Mouse (Mus musculus) adrenal gland, postnatal 10 days (tissue): ENCODE data around the gene Hoxa11. TPM values are rescaled to one million over a fixed set of nuclear protein-coding genes. Genes with fewer than 3 reads are reported as not detected.

Experiments used
- DNase-seq: peaks from one replicate; pipeline ENCODE4 v3.0.0; 2021; ENCODE audit warnings: mixed read lengths
- long read RNA-seq, 2 experiments: library from polyadenylated mRNA; stranded (forward); transcript quantifications; one replicate each; pipeline ENCODE4 v2.0.0; 2021
- total RNA-seq, 2 experiments: library from RNA; stranded (reverse); gene quantifications; 2 replicates each; pipeline ENCODE4 v1.2.3; 2021

The Hoxa11 gene
- total RNA-seq, result not detected
- long read RNA-seq, experiment 1, result 0 reads
- long read RNA-seq, experiment 2, partial matches to known transcripts, result 0 of 2 reads
- long read RNA-seq, experiment 2, other reads (novel, unspliced or antisense), result 0 of 2 reads

DNA sequence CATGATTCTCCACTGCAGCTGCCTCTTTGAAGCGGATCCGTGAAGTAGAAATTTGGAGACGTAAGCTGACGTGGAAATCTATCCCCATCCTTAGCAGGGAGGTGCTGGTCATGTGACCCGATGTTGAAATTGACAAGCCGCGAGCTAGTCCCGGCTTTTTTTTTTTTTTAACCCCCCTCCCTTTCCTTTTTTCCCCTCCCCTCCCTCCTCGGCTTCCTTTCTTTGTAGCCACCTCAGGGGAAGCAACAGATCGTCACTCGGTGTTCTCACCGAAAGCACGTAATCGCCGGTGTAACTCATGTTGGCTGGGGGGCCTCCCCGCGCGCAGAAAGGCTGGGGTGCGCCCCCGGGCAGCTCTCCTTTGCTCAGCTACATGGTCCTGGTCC is at the start of gene Hoxa11:
TSS of gene Hoxa11 (minus strand) at position 54 of the 386 bp plus-strand sequence.
- no peak for DNase-seq

DNA sequence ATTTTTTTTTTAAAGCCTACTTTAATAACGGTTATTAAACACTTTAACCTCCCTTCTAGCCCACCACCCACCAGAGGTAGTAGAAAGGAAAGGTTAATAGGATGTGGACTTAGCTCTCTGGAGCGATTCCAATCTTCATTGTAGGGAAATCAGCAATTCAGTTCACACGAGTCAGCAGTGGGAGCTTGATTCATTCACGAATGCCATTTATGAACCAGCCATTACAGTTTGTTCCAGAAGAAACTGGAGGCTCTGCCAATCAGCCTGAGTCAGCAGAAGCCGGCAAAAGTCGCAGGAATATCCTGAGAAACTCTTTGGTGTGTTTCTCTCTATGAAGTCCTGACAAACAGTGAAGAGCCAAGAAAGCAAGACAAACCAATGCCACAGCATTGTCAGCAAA is 49.0 kb upstream of the Hoxa11 start:
- no peak for DNase-seq

DNA sequence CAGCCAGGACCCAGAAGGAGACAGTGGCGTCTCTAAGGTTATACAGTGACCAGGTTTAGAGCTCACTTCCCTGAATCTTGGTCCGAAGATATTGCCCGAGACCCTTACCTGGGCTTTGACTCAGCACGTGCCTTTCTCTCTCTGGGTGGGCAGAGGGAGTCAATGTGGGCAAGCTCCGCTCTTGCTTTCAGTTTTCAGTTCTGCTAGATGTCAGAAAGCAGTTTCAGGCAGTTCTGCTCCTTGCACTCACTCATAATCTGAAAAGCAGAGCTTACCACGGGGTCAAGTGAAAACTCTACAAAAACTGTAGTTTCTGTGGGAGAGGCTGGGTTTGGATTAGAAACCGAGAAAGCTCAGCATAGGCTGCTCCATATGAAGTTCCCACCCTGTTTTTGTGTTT is 46.7 kb upstream of the Hoxa11 start:
- no peak for DNase-seq

DNA sequence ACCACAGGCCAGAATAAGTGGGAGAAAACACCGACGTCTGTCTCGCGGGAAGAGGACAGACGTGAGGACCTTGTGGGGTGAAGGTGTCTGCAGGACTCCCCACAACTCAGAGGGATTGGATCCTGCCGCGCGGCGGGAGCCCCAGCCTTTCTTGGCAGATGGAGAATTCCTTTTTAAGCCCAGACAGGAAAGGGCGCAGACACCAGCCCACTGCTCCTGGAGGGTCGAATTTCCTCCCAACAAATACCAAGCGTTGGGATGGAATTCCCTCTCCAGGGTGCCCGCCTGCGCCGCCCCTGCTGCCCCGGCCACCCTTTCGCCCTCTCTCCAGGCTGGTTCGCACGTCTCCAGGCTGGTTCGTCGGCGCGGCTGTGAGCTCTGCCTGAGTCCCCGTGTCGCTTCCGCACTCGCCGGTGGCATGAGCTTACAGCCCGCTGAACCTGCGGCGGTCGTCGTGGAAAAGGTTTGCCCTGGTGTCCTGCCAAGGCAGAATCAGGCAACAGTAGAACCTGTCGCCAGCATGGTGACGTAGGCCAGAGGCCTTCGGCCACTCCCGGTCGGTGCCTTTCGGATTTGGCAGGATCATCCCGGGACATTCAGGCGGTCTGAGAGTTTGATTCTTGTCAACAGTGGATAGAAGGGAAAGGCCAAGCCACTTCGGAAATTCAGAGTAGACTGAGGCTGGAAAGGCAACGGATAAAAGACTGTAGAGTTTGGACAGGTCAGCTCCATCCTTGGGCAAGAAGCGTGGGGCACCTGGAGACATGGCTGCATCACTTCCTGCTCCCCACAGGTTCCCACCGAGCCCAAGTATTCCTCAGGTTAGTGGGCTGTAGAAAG is 45.6 kb upstream of the Hoxa11 start:
- peak; percentile 34 for DNase-seq

DNA sequence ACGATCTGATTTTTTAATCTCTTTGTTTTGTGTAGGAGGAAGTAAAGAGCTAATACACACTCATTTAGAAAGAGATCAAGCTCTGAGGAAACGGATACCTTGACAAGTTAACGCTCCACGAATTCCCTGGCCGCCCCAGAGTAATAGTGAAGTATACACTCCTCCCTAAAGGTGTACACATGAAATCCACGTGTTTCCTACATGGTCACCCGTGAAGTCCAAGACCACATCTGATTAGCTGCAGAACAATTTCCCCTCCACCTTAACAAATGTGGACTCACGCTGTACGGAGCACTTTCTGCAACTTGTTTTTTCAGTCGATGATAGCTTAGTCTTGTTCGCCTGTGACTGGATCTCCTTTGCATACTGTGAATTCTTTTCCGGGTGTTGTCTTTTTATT is 44.6 kb upstream of the Hoxa11 start:
- no peak for DNase-seq

DNA sequence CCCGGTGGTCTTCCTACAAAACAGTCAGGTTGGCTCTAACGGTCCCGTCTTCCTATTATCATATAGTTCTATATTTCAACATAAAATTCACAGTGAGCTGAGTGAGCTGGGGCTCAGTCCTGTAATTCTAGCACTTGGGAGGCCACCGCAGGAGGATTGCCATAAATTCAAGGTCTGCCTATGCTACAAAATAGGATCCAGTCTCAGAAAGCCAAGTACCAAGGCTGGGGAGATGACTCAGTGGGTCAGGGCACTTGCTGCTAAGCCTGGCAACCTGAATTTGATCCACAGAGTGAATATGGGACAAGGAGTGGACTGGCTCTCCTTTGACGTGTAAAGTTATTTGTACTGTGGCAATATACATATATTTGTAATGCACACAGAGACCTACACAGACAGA is 38.3 kb upstream of the Hoxa11 start:
- DNase-seq, result peak; percentile 42

DNA sequence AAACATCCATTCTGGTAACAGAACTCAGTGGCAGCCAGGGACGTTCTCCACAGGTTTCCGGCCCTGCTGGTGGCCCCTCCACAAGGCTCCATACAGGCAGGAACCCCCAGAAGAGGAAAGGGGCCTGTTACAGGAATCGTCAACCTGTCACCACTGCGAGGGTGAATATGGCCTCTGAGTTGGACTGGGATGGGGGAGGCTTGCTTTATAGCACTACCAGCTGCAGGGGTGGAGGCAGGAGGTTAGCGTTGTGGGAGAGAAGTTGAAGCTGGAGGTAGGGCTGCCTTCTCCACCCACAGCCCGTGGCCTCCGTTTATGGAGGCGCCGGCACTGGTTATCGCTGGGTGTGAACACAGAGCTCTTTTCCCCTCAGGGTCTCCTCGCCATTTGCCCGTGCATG is 35.5 kb upstream of the Hoxa11 start:
- no peak for DNase-seq

DNA sequence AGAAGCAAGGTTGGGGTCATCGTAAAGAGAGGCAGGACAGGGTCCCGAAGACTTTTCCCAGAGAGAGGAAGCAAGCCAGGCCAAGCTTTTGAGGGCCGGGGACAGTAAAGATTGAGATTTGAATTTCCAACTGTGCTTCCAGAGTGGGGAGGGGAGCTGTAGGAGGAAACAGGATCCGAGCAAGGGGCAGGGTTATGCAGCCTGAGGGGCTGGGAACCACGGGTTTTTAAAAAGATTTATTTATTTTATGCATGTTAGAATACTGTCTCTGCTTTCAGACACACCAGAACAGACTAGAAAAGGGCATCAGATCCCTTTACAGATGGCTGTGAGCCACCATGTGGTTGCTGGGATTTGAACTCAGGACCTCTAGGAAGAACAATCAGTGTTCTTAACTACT is 31.3 kb upstream of the Hoxa11 start:
- no peak for DNase-seq

DNA sequence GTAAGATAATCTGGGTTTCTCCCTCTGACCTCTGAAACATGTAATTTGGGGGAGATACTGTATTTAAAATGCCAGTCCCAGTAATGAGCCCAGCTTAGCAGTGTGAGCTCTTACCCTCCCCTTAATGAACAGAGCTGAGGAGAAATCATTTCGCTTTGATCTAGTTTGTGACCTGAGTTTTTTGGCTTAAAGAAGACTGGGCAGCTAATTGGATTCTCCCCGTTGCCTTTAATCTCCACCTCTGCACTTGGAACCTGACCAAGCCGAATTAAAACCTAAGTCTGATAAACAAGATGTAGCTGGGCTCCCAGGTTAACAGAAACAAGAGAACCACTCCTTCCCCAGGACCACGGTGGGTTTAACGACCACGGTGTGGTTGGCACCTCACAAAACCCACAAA is 30.8 kb upstream of the Hoxa11 start:
- DNase-seq, result no peak

DNA sequence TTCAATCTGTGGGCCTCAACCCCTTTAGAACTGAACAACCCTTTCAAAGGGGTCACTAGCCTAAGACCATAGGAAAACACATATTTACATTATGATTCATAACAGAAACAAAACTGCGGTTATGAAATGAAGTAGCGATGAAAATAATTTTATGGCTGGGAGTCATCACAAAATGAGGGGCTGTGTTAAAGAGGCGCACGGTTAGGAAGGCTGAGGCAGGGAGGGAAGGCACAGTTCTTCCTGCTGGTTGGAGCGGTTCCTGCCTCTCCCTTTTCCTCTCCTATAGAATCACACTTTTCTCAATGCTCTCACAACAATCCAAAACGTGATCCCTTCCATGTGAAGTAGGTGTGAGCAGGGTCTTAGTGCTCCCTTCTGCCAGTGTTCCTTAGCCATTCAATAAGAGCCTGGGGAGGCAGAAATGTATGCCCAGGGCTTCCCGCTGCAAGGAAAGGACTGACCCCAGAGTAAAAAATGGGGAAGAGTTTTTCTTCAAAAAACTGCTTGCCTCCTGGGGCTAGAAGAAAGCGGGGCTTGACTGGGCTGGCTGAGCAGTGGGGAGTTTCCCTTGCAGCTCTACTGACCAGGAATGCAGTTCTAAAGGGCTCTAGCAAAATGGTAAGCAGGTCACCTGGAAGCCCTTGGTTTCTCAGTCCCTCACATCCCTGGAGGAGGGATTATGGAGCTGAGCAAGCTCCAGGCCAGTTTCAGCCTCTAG is 30.1 kb upstream of the Hoxa11 start:
- no peak for DNase-seq

DNA sequence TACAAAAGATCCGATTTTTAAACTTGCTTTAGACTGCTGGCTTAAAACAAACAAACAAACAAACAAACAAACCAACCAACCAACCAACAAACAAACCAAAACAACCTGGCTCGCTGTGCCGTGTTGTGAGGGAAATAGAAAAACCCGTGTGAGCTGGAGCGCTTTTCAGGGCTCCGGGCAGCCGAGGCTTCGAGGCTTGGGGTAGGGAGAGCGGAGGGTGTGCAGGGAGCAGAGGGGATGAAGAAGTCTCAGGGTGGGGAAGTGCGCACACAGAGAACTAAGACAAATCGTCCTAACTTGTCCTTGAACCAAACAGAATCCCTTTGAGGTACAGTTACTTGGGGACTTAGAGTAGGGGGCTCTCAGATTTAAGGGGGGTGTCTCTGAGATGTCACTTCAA is 29.0 kb upstream of the Hoxa11 start:
- DNase-seq, result no peak

DNA sequence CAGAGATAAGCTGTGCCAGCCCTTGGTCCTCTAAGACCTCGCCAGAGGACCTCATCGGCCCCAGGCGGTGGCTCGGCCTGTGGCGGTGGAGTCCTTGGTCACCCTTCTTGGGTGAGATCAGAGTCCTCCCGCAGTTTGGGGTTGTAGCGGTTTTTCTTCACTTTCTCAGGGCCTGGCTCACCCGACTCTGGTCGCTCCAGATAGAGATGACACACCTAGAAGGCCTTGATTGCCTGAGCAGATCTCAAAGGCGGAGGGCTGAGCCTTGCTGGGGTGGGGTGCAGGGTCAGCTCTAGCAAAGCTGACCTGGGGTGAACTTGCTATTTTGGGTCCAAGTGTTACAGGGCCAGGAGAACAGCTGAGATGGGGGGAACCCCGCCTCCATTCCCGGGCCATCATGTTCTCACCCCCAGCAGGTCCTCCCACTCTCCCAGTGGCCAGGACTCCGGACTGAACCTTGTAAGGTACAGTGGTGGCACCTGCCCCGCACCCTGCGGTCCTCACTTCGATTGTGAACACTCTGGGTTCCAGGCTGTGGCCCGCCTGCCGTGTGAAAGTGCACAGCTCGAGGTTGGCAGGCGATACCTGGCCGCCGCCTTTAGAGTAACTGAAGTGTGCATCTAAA is 28.2 kb upstream of the Hoxa11 start:
- no peak for DNase-seq

DNA sequence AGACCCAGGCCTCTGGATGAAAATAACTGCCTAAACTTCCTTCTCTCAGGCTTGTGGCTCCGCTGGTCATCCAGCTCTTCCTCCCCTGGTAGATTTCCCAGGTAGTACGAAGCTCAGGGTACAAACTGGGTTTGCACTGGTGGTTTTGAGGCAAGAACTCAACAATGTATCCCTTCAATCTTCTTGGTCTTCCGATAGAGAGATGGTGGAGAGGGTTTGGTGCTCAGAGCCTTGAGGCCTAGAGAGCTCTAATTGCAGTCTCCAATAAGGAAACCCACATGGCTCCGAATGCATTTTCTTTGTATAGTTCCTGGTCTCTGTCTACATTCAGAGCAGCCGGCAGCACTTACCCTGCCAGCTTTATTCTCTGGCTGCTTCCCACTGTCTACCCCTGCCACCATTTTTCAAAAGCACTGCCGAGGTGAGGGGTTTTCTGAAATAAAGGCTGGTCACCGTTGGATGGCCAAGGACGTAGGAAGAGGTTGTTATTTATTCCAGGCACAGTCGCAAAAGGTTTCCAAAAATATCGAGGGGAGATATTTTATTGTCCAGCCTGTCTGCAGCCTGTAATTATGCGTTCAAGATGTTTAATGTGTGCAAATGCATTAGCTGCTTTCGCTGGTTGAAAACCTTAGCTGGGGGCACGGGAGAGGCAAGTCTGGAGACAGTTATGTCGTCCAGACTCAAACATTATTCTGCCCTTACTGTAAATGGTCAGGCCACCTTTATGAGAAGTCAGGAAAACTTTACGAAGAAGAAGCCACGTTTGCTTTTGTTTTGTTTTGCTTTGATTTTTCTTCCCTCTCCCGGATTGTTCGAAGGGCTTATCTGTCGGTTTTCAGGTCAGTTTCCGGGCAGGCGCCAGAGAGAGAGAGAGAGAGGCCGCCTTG is 27.4 kb upstream of the Hoxa11 start:
- no peak for DNase-seq

DNA sequence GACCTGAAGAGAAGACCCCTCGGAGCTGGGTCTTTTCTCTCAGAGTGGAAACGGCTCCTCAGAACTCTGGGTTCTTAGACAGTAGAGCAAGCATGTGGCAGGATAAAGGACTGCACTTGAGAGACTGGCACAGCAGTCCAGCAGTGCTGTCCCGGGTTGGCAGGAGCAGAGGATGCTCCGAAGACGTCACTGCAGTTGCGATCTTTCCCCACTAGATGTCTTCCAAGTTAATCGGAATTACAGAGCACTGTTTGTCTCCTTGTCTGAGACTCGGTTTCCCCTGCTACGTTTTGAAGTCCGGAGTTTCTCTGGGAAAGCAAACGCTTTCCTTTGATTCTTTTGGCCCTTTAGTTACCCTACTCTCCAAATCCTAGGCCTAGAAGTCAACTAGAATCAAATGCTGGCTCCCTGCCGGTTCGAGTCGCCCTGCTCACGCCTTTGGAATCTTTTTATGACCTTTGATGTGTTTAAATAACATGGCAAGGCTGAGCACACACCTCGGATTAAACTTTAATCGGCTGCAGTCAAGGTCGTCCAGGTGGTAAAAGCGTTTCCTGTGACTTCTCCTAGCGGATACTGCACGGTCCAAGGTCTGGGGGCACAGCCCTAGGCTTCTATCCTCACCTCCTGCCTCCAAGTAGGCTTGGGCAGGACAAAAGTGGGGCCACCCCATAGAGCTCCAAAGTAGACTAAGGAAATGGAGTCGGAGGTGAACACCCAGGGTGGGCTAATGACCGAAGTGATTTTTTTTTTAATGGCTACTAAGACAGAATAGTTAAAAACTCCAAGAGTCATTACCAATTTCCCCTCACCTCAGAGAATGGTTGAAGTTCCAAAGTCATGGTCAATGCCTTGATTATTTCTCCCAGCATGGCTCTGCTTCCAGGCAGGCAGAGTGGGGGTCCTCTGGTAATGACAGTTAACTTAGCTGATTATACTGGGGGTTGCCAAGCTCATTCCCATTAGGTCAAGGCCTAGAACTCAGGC is 25.2 kb upstream of the Hoxa11 start:
- DNase-seq, result peak; percentile 78

DNA sequence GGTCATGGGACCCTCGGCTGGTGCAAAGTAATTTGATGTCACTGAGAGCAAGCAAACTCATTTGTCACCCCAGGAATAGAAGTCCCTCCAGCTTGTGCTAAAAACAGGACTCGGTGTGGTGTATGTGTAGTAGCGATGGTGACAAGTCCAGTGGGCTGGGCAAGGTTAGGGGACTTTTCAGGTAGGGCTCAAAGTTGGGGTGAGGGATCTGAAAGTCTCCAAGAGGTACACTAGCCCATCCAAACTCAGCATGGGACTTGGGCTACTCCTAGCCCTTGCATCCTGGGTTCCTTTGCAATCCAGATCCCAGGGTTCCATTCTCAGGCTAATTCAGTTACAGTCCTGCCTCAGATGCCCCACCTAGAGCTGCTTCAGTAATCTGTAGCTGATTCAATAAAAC is 23.1 kb upstream of the Hoxa11 start:
- DNase-seq, result no peak

DNA sequence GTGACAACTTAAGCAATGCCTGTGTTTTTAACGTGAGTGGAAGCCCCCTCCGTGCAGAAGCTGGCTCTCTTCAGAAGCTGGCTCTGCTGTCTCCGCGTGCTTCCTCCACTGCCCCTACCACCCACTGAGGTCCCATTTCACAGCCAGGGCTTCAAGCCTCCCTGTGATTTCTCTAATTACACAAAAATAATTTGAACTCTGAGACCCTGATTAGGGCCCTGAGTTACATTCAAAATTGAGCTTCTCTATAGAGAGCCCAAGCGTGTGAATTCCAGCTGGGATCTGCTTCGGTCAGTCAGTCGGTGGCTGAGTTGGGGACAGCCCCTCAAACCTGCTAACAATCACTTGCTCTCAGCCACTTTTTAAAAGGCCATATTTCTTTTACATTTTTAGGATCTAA is 22.7 kb upstream of the Hoxa11 start:
- no peak for DNase-seq

DNA sequence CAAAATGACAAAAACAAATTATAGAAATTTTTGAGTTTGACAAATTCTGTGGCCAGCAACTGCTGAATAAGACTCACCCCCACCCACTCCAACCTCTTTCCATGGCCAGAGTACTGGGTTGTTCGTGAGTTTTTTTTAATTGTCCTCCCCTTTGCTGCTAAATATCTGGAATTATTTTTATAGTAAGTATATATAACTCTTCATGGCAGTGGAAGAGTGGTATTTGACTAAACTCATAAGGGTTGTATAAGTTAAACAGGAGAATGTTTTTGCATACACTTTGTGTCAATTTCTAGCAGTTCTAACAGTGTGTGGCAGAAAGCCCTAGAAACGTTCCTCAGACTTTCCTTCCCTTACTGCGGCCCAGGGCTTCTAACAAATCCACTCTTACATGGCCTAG is 22.1 kb upstream of the Hoxa11 start:
- no peak for DNase-seq

DNA sequence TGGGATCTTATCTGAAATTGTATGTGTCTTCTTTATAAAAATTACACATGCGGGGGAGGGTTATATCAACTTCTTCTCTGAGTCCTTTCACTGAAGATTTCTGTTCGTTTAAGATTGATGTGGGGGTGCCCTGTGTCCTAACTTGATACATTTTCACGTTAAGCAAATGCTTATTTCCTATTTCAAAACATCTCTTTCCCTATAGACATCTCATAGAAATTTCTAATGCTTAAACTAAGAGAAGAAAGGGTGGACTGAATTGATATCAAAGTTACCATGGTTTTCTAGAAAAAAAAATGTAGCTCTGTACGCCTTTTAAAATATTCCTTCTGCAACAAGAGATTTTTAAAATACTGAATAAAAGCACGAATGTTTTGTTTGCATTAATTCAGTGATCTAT is 21.6 kb upstream of the Hoxa11 start:
- DNase-seq, result no peak

DNA sequence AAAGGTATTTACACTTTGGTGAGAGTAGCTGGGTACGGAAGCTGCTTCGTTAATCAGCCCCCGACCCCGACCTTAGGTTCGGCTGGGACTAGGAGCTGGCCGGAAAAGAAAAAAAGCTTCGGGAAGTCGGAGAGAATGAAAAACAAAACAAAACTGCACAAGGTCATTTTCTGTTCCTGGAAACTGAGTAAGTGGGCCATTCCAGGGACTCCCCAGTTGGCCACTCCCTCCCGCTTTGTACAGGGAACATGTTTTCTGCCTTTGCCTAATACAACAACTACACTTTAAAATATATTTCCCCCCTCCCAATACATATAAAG is 21.0 kb upstream of the Hoxa11 start:
- DNase-seq, result no peak

DNA sequence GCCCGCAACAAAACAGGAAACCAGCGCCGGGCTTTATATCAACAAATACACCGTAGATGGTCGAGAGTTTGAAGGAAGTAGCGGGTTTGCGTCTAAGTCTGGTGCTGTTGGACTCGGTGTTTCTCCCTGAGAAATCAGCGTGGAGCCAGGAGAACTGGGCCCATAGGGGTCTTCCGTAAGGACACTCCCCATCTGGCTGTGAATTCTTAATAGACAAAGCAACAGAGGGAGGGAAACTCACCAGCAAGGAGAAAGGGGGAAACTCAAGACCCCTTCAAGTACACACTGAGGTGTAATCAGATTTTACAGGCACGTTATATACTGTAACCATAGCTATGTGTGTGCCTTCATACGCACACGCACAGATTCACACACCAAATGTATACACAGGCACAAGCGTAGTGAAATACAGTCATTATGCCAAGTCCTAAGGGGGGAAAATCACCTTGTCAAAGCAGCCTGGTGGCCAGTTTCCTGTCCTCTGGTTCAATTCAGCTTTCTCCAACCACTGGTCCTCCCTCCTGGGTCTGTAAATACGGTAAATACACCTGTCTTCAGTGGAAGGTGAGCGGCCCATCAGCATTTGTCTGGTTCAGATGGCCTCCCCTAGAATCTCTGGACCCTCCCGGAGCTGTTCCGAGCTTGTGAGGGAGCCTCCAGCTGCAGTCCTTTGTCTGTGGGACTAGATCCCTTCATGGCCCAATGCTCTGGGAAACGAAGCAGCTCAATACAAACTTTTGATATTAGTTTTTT is 20.5 kb upstream of the Hoxa11 start:
- no peak for DNase-seq
